Mouse (Mus musculus) liver, postnatal 0 days (tissue): ENCODE measurements at regions not wholly inside any gene's neighbourhood (a gene's known extent, or its start where the extent isn't known, plus 50 kb on each side); places are given as distances from the start of the nearest gene placed in this dataset.

Experiments
- ATAC-seq: fragments of 200-750 bp; cut with Nextera tagmentation; 2 replicates; pipeline ENCODE4 v1.8.0; 2017; ENCODE audit warnings: mild to moderate bottlenecking, moderate library complexity
- DNase-seq: peaks from one replicate; pipeline ENCODE4 v3.0.0-alpha.2; 2016
- H3K27ac ChIP-seq: fragments of 300-500 bp; sonication (generic); 2 replicates; pipeline ENCODE4 v1.5.1; 2014; ENCODE audit warnings: antibody characterized with exemption, moderate library complexity, mild to moderate bottlenecking, low read depth
- H3K27me3 ChIP-seq: fragments of 300-500 bp; sonication (generic); 2 replicates; pipeline ENCODE4 v1.6.1; 2014; ENCODE audit warnings: low read length, control low read depth, mixed read lengths; ENCODE audit not compliant: insufficient read depth
- H3K36me3 ChIP-seq: fragments of 300-500 bp; sonication (generic); replicated peaks from 2 replicates; pipeline ENCODE4 v1.6.1; 2014; ENCODE audit warnings: mild to moderate bottlenecking, control low read depth, low read length, moderate library complexity, mixed read lengths; ENCODE audit not compliant: insufficient read depth
- H3K4me1 ChIP-seq: fragments of 300-500 bp; sonication (generic); 2 replicates; pipeline ENCODE4 v1.6.1; 2014; ENCODE audit warnings: antibody characterized with exemption, mild to moderate bottlenecking, control low read depth; ENCODE audit not compliant: insufficient read depth
- H3K4me2 ChIP-seq: fragments of 300-500 bp; sonication (generic); 2 replicates; pipeline ENCODE4 v1.6.1; 2014; ENCODE audit warnings: low read depth, mild to moderate bottlenecking, low read length, moderate library complexity, mixed read lengths
- H3K4me3 ChIP-seq: fragments of 300-500 bp; sonication (generic); 2 replicates; pipeline ENCODE4 v1.5.1; 2014; ENCODE audit warnings: low read depth, low read length
- H3K9ac ChIP-seq: fragments of 300-500 bp; sonication (generic); replicated peaks from 2 replicates; pipeline ENCODE4 v1.6.1; 2014; ENCODE audit warnings: mild to moderate bottlenecking, moderate library complexity
- H3K9me3 ChIP-seq: fragments of 300-500 bp; sonication (generic); 2 replicates; pipeline ENCODE4 v1.6.1; 2016; ENCODE audit warnings: mild to moderate bottlenecking, control low read depth, low read length, mixed read lengths
- CTCF ChIP-seq: sonication (generic); IDR thresholded peaks from 2 replicates; pipeline ENCODE4 v1.5.1; 2016; ENCODE audit warnings: antibody characterized with exemption, low read depth
- EP300 ChIP-seq: IDR thresholded peaks from 2 replicates; pipeline ENCODE4 v1.6.1; 2016; ENCODE audit warnings: antibody characterized with exemption, low read depth, mild to moderate bottlenecking
- WGBS: fragments of 180-500 bp; shearing (Covaris S2); extraction: QIAGEN DNeasy Blood & Tissue Kit; methylation state at CpG from one replicate; pipeline ENCODE4 v1.1.7; 2014; ENCODE audit not compliant: insufficient replicate concordance; 5-methylcytosine and 5-hydroxymethylcytosine counted together

GRCm38 (mm10) chr8:89658998-89659944, 615.3 kb upstream of the Sall1 start:
- ATAC-seq (no peak), DNase-seq (no peak)
- 40% methylated on average over 14 of the region's 14 CpGs for WGBS
- no peaks in the 10 kb centered on the region for H3K36me3 ChIP-seq
- H3K4me2 ChIP-seq: no peak overlapping the region
- TF ChIP-seq EP300 (no peak), CTCF (no peak)
- no peaks in the 10 kb centered on the region for H3K4me1 ChIP-seq
- H3K9ac ChIP-seq: no peak overlapping the region
- H3K27ac ChIP-seq: no peak overlapping the region
- H3K27me3 ChIP-seq: no peaks in the 10 kb centered on the region
- H3K9me3 ChIP-seq: no peaks in the 10 kb centered on the region
- H3K4me3 ChIP-seq: no peak overlapping the region

- Histone ChIP-seq H3K4me3 (no peak overlapping the region), H3K27me3 (no peaks in the 10 kb centered on the region; the same call in 1 of the 2 replicates), H3K9ac (no peak overlapping the region), H3K4me1 (no peaks in the 10 kb centered on the region), H3K9me3 (no peaks in the 10 kb centered on the region), H3K4me2 (no peak overlapping the region), H3K27ac (no peak overlapping the region), H3K36me3 (no peaks in the 10 kb centered on the region)
- ATAC-seq (no peak), DNase-seq (no peak)
- WGBS: 74% methylated on average over 14 of the region's 14 CpGs
- TF ChIP-seq CTCF: no peak
- no peak for TF ChIP-seq EP300
These were observed 611.4 kb upstream of the Sall1 start for GRCm38 (mm10) chr8:89655369-89655768.

GRCm38 (mm10) chr8:89649207-89649890, 605.4 kb upstream of the Sall1 start:
- Histone ChIP-seq H3K4me1 (no peaks in the 10 kb centered on the region), H3K36me3 (no peaks in the 10 kb centered on the region), H3K4me2 (no peak overlapping the region), H3K27me3 (no peaks in the 10 kb centered on the region; the same call in 1 of the 2 replicates), H3K9me3 (no peaks in the 10 kb centered on the region), H3K4me3 (no peak overlapping the region), H3K27ac (no peak overlapping the region), H3K9ac (no peak overlapping the region)
- DNase-seq: no peak
- TF ChIP-seq CTCF (no peak), EP300 (no peak)
- 22% methylated on average over 5 of the region's 5 CpGs for WGBS
- ATAC-seq: no peak

GRCm38 (mm10) chr8:89646946-89647345, 603.0 kb upstream of the Sall1 start:
- no peak for DNase-seq
- Histone ChIP-seq H3K4me2 (no peak overlapping the region), H3K9ac (no peak overlapping the region), H3K4me1 (no peaks in the 10 kb centered on the region), H3K4me3 (no peak overlapping the region), H3K36me3 (no peaks in the 10 kb centered on the region), H3K9me3 (no peaks in the 10 kb centered on the region), H3K27me3 (no peaks in the 10 kb centered on the region; the same call in 1 of the 2 replicates), H3K27ac (no peak overlapping the region)
- ATAC-seq: no peak
- TF ChIP-seq CTCF: no peak
- TF ChIP-seq EP300: no peak
- 76% methylated on average over 5 of the region's 5 CpGs for WGBS

- no peak for DNase-seq
- Histone ChIP-seq H3K4me3 (no peak overlapping the region), H3K27me3 (no peaks in the 10 kb centered on the region), H3K36me3 (no peaks in the 10 kb centered on the region), H3K27ac (no peak overlapping the region), H3K4me2 (no peak overlapping the region), H3K9ac (no peak overlapping the region), H3K4me1 (no peaks in the 10 kb centered on the region), H3K9me3 (no peaks in the 10 kb centered on the region)
- 34% methylated on average over 5 of the region's 5 CpGs for WGBS
- no peak for TF ChIP-seq EP300
- no peak for TF ChIP-seq CTCF
- no peak for ATAC-seq
These were observed 597.4 kb upstream of the Sall1 start for GRCm38 (mm10) chr8:89641339-89641738.

- no peak overlapping the region for H3K4me3 ChIP-seq
- H3K36me3 ChIP-seq: no peaks in the 10 kb centered on the region
- H3K27ac ChIP-seq: no peak overlapping the region
- no peak overlapping the region for H3K9ac ChIP-seq
- H3K4me1 ChIP-seq: no peaks in the 10 kb centered on the region
- H3K4me2 ChIP-seq: no peak overlapping the region
- 55% methylated on average over 2 of the region's 2 CpGs for WGBS
- no peaks in the 10 kb centered on the region for H3K9me3 ChIP-seq
- no peak for DNase-seq
- TF ChIP-seq CTCF (no peak), EP300 (no peak)
- ATAC-seq: no peak
- no peaks in the 10 kb centered on the region for H3K27me3 ChIP-seq
These were observed 590.9 kb upstream of the Sall1 start for GRCm38 (mm10) chr8:89634864-89635263.
